Mouse (Mus musculus) spleen, adult 2 months (tissue): ENCODE data around the gene Adcy7.

Source experiments
- CTCF ChIP-seq: fragments of 200-500 bp; IDR thresholded peaks from 2 replicates; pipeline ENCODE4 v1.5.1; 2011; ENCODE audit warnings: mild to moderate bottlenecking, inconsistent platforms; ENCODE audit not compliant: insufficient read depth, insufficient read length, insufficient replicate concordance; ENCODE audit errors: extremely low read depth
- POLR2A ChIP-seq: fragments of 200-500 bp; IDR thresholded peaks from 2 replicates; pipeline ENCODE4 v1.6.1; 2011; ENCODE audit warnings: low read depth, low read length, inconsistent platforms

- TF ChIP-seq CTCF (no peak), POLR2A (no peak)
Observed at GRCm38 (mm10) chr8:88299907-88300603, 27.9 kb downstream of the Adcy7 start.
